Mouse (Mus musculus) thymus, adult 2 months (tissue): ENCODE data around the gene Urb2. TPM values are rescaled to one million over a fixed set of nuclear protein-coding genes. Genes with fewer than 3 reads are reported as not detected.

Experiments
- DNase-seq: peaks from one replicate; pipeline ENCODE4 v3.0.0; 2021
- H3K27ac ChIP-seq: fragments of 200-500 bp; 2 replicates; pipeline ENCODE4 v1.5.1; 2012; ENCODE audit warnings: low read length, control low read depth; ENCODE audit not compliant: control insufficient read depth, insufficient read depth
- H3K27me3 ChIP-seq: fragments of 200-500 bp; 2 replicates; pipeline ENCODE4 v1.6.1; 2012; ENCODE audit warnings: mild to moderate bottlenecking, low read length, moderate library complexity, mixed read lengths; ENCODE audit not compliant: control insufficient read depth, insufficient read depth
- H3K36me3 ChIP-seq: fragments of 200-500 bp; 2 replicates; pipeline ENCODE4 v1.6.1; 2012; ENCODE audit warnings: mild to moderate bottlenecking, low read length, moderate library complexity; ENCODE audit not compliant: control insufficient read depth, insufficient read depth
- H3K4me1 ChIP-seq: fragments of 200-500 bp; replicated peaks from 2 replicates; pipeline ENCODE4 v1.6.1; 2012; ENCODE audit warnings: low read length; ENCODE audit not compliant: control insufficient read depth, insufficient read depth
- H3K4me3 ChIP-seq: fragments of 200-500 bp; 2 replicates; pipeline ENCODE4 v1.5.1; 2012; ENCODE audit warnings: mild to moderate bottlenecking, low read length, control low read depth, moderate library complexity; ENCODE audit not compliant: control insufficient read depth, insufficient read depth
- CTCF ChIP-seq: fragments of 200-500 bp; IDR thresholded peaks from 2 replicates; pipeline ENCODE4 v1.5.1; 2012; ENCODE audit warnings: mild to moderate bottlenecking, control low read depth, low read length, moderate library complexity, borderline replicate concordance; ENCODE audit not compliant: control insufficient read depth, poor library complexity, insufficient read depth; ENCODE audit errors: extremely low read depth
- POLR2A ChIP-seq: fragments of 200-500 bp; IDR thresholded peaks from 2 replicates; pipeline ENCODE4 v1.6.1; 2012; ENCODE audit warnings: mild to moderate bottlenecking, low read length, control low read depth, moderate library complexity; ENCODE audit not compliant: control insufficient read depth, poor library complexity, insufficient read depth; ENCODE audit errors: extremely low read depth
- WGBS: fragments of 180-500 bp; shearing (Covaris S2); methylation state at CpG from one replicate; pipeline ENCODE4 v1.1.7; 2018; 5-methylcytosine and 5-hydroxymethylcytosine counted together
- polyA plus RNA-seq: library from polyadenylated mRNA; depleted of rRNA; stranded (reverse); fragments of >200 nt; gene quantifications from 2 replicates; pipeline ENCODE4 v1.2.3, GENCODE M21; 2012; rRNA removed

Urb2 gene
- polyA plus RNA-seq, 1 experiment = 16.2 TPM

DNA sequence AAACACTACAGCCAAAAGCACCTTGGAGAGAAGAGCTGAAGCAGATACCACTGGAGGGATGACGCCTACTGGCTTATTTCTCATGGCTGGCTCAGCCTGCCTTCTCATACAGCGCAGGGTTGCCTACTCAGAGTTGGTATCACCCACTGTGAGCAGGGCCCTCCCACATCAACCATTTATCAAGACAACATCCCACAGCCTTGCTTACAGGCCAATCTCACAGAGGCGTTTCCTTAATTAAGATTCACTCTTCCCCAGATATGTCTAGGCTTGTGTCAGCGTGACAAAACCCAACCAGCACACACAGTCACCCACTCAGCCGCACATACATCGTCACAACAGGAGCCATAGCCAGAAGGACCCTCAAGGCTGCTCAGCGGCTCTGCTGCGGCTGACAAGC is 61.3 kb downstream of the Urb2 start:
- Histone ChIP-seq H3K27me3 (no peaks in the 10 kb centered on the region), H3K27ac (no peak overlapping the region), H3K4me1 (peaks cover 33% of the 10 kb centered on the region), H3K36me3 (no peaks in the 10 kb centered on the region), H3K4me3 (no peak overlapping the region)
- DNase-seq = no peak
- 98% methylated on average over 8 of the region's 8 CpGs for WGBS
- TF ChIP-seq CTCF = no peak
- TF ChIP-seq POLR2A = no peak

- H3K27ac ChIP-seq = no peak overlapping the region
- DNase-seq = no peak
- peaks cover 33% of the 10 kb centered on the region for H3K4me1 ChIP-seq
- 94% methylated on average over 7 of the region's 7 CpGs for WGBS
- H3K4me3 ChIP-seq = no peak overlapping the region
- H3K36me3 ChIP-seq = no peaks in the 10 kb centered on the region
- TF ChIP-seq POLR2A (no peak), CTCF (no peak)
- H3K27me3 ChIP-seq = no peaks in the 10 kb centered on the region
Measured at GRCm38 (mm10) chr8:124083611-124084010, 62.3 kb downstream of the Urb2 start.

DNA sequence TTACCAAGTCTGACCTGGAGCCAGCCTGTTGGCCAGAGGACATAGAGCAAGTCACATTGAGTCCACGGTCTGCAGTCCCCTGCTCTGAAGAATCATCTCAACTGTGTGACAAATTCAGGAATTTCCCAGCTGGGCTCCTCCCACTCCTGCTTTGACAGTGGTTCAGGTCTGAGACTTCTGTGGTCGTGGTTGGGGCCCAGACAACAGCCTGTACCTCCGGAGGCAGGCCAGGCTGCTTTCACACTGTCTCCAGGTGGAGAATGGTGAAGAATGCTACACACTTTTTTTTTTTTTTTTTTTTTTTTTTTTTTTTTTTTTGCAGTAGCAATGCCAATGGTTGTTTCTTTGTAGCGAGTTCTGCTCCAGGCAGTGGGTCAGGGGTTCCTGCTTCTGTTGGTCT is 64.4 kb downstream of the Urb2 start:
- H3K36me3 ChIP-seq = no peaks in the 10 kb centered on the region
- no peak overlapping the region for H3K27ac ChIP-seq
- H3K4me1 ChIP-seq = peaks cover 20% of the 10 kb centered on the region
- TF ChIP-seq POLR2A = no peak
- no peak for TF ChIP-seq CTCF
- H3K27me3 ChIP-seq = no peaks in the 10 kb centered on the region
- DNase-seq = no peak
- no peak overlapping the region for H3K4me3 ChIP-seq
- 7% methylated on average over 4 of the region's 4 CpGs for WGBS

DNA sequence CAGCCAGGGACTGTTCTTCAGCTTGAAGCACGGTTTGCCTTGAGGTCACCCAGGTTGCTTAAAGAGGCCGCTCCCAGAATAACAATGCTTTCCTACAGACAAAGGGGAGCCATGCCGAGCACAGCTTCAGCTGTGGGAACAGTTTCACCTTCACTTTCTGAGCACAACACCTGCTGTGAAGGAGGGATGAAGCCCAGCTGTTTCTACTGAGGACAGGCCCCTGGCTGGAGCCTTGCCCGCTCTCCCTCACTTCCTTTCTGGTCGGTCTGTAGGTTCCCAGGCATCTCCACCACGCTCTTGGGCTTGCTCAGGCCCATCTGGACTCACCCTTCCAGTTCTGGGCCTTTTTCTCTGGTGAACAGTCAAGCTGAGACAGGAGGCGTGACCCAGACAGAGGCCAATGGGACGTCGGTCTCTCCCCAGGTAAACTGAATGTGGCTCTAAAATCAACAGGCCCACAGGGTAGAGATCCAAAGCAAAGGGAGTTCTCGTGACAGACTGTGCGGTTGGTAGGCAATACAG is 66.8 kb downstream of the Urb2 start:
- no peaks in the 10 kb centered on the region for H3K27me3 ChIP-seq
- H3K27ac ChIP-seq = no peak overlapping the region
- DNase-seq = no peak
- H3K4me1 ChIP-seq = peaks cover 18% of the 10 kb centered on the region
- TF ChIP-seq POLR2A (no peak), CTCF (no peak)
- no peak overlapping the region for H3K4me3 ChIP-seq
- H3K36me3 ChIP-seq = no peaks in the 10 kb centered on the region
- 61% methylated on average over 11 of the region's 11 CpGs for WGBS

- no peak for TF ChIP-seq CTCF
- TF ChIP-seq POLR2A = no peak
- Histone ChIP-seq H3K4me3 (no peak overlapping the region), H3K4me1 (peaks cover 18% of the 10 kb centered on the region), H3K27me3 (no peaks in the 10 kb centered on the region), H3K27ac (no peak overlapping the region), H3K36me3 (no peaks in the 10 kb centered on the region)
- 95% methylated on average over 5 of the region's 5 CpGs for WGBS
- DNase-seq = no peak
Measured at GRCm38 (mm10) chr8:124089016-124089415, 67.7 kb downstream of the Urb2 start.

GRCm38 (mm10) chr8:124090473-124090872 is 69.2 kb downstream of the Urb2 start:
- no peaks in the 10 kb centered on the region for H3K36me3 ChIP-seq
- no peak overlapping the region for H3K4me3 ChIP-seq
- no peaks in the 10 kb centered on the region for H3K27me3 ChIP-seq
- WGBS = 94% methylated on average over 5 of the region's 5 CpGs
- H3K27ac ChIP-seq = no peak overlapping the region
- TF ChIP-seq CTCF = no peak
- TF ChIP-seq POLR2A = no peak
- H3K4me1 ChIP-seq = peaks cover 16% of the 10 kb centered on the region
- no peak for DNase-seq

Other genes starting within 250 kb of the Urb2 start
- 4.4 and 5.1 TPM in 2 replicates for gene Rab4a, start 215.5 kb upstream of the Urb2 start, polyA plus RNA-seq
- gene Ccsap, start 161.3 kb upstream of the Urb2 start, polyA plus RNA-seq = 7.3 and 9.6 TPM in 2 replicates
- gene Acta1, start 126.8 kb upstream of the Urb2 start, polyA plus RNA-seq = 0.97 and 13.3 TPM in 2 replicates
- 15.9 and 19.8 TPM in 2 replicates for gene Nup133, start 72.2 kb upstream of the Urb2 start, polyA plus RNA-seq
- gene Abcb10, start 38.4 kb upstream of the Urb2 start, polyA plus RNA-seq = 5.4 and 5.5 TPM in 2 replicates
- gene Taf5l, start 111 bp upstream of the Urb2 start, polyA plus RNA-seq = 96.5 and 106 TPM in 2 replicates
- gene Galnt2, start 209.9 kb downstream of the Urb2 start, polyA plus RNA-seq = 22.2 and 29.0 TPM in 2 replicates